In the genomic region with DNA sequence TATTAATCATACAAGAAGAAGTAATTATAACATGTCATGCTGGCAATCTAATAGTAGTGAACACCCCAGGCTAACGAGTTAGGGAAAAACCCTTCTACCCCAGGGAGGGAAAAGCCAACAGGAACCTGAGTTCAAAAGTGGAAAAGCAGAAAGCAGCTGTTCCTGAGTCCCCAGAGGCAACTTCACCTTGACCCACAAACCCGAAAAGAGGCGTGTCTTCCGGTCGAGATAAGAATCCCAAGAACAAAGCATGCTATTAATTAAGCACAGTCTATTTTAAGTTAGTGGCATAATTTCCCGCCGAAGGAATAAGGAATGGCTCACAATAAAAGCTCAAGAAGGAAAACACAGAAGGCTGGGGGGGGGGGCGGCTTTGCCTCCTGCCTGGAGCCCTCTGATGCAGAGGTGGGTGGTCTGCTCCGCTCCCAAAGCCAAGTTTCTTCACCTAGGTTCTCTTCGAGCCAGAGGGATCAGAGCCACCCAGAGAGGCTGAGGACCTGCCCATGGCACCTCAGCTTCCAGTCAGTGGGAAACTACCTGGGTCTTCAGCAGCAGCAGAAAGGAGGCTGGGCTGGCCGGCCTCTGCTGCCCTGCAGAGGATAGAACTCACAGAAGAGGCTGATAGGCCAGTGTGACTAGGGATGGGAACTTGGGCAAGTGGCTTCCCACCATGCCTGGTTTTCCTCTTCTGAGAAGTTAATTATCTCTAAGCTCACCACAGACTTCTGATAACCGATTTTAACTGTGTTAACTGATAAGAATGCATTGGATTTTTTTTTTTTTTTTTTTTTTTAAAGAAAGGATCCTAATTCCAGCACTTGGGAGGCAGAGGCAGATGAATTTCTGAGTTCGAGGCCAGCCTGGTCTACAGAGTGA, we compare ENCODE assay signal across 10 mouse cellular contexts. TPM values are rescaled to one million over a fixed set of nuclear protein-coding genes. Genes with fewer than 3 reads are reported as not detected.
DNase-seq lines count a peak whose midpoint lies in the region; ATAC-seq lines count a peak whose summit lies in the region.
"Had no signal": no experiment of that assay in that cellular context is flagged by ENCODE, and none has a peak within 500 bp of the region (broad histone marks: within the 10 kb centered on the region; RNA-seq: fewer than 3 reads in every experiment).

No protein-coding gene starts in this region.

- H3K4me2 ChIP-seq in kidney, embryonic 16.5 days (replicated peaks; ENCODE audit: low read depth, low read length): 0 out of 2 replicates have a peak overlapping the region, but pooled peaks have one; percentile 1
- no peak overlapping the region; the same call in 1 of the 2 replicates for H3K4me2 ChIP-seq in stomach, embryonic 16.5 days (ENCODE audit: low read depth, low read length)

- no peaks in the 10 kb centered on the region for H3K36me3 ChIP-seq in kidney, embryonic 16.5 days (ENCODE audit: insufficient read depth, low read length)
- no peaks in the 10 kb centered on the region for H3K36me3 ChIP-seq in stomach, embryonic 16.5 days (ENCODE audit: control insufficient read depth, insufficient read depth, low read length)

- H3K27ac ChIP-seq in kidney, embryonic 16.5 days (ENCODE audit: low read length): peak overlapping the region; percentile 79
- peak overlapping the region; percentile 41 for H3K27ac ChIP-seq in stomach, embryonic 16.5 days (ENCODE audit: low read length)

- ATAC-seq in kidney, embryonic 16.5 days (ENCODE audit: low FRiP score, low TSS enrichment): no peak
- no peak for ATAC-seq in stomach, embryonic 16.5 days (ENCODE audit: insufficient read depth, low FRiP score)
- ATAC-seq: Patski had no signal

- 35% methylated on average over 13 of the region's 13 CpGs for WGBS in kidney, embryonic 16.5 days
- WGBS in stomach, embryonic 16.5 days: 47% methylated on average over 13 of the region's 13 CpGs

- peak; percentile 79 for DNase-seq in heart, adult 8-10 months (ENCODE audit: low spot score)
- DNase-seq in heart, postnatal 36 days: no peak
- DNase-seq in thymus, postnatal 14 days: peak; percentile 44
- no peak for DNase-seq in thymus, postnatal 36 days
- DNase-seq in right cerebral cortex, postnatal 10 days (ENCODE audit: low spot score in 2 of 2): no peak
- no peak for DNase-seq in urinary bladder, adult 18-20 months (ENCODE audit: low spot score in 2 of 2)
- DNase-seq: cerebellum, adult 2 months had no signal

- H3K4me1 ChIP-seq in kidney, embryonic 16.5 days (ENCODE audit: insufficient read depth, low read length): peaks cover 29% of the 10 kb centered on the region
- H3K4me1 ChIP-seq in stomach, embryonic 16.5 days (ENCODE audit: control insufficient read depth, insufficient read depth, low read length): peaks cover 15% of the 10 kb centered on the region

- intact Hi-C loops in heart, postnatal 36 days (cut with DNase I): loop anchor here (1.0 kb wide), 1 partner anchor 25 kb away; no protein-coding TSS in a partner anchor

- no peaks in the 10 kb centered on the region for H3K27me3 ChIP-seq in kidney, embryonic 16.5 days (ENCODE audit: insufficient read depth, low read length)
- no peaks in the 10 kb centered on the region for H3K27me3 ChIP-seq in stomach, embryonic 16.5 days (ENCODE audit: control insufficient read depth, insufficient read depth, low read length)
- H3K27me3 ChIP-seq: Patski had no signal

- no peak overlapping the region for H3K4me3 ChIP-seq in kidney, embryonic 16.5 days (ENCODE audit: low read length)
- no peak overlapping the region for H3K4me3 ChIP-seq in stomach, embryonic 16.5 days (replicated peaks; ENCODE audit: low read length)

- H3K9ac ChIP-seq in kidney, embryonic 16.5 days (replicated peaks; ENCODE audit: low read length): peak overlapping the region; percentile 22
- H3K9ac ChIP-seq in stomach, embryonic 16.5 days (ENCODE audit: low read length): peak overlapping the region; percentile 46; the same call in 1 of the 2 replicates

- no peaks in the 10 kb centered on the region for H3K9me3 ChIP-seq in kidney, embryonic 16.5 days (ENCODE audit: low read length)
- H3K9me3 ChIP-seq in stomach, embryonic 16.5 days (replicated peaks; ENCODE audit: control insufficient read depth, low read length): no peaks in the 10 kb centered on the region

RNA-seq across cellular contexts. Expression of a gene that starts 3.3 kb away (rescaled TPM):
- 10 to 100 TPM; 75.2 to 88.5 (median 78.8) TPM for total RNA-seq in heart, adult 8-10 months (2022)
- 10 to 100 TPM; 73.4 to 93.0 TPM for total RNA-seq in heart, postnatal 36 days (2021)
- 85.0 and 86.2 TPM in 2 replicates for polyA plus RNA-seq in kidney, embryonic 16.5 days (2015; fragmentation: Nextera tagmentation; extraction: Ambion mirVana)
- polyA plus RNA-seq in stomach, embryonic 16.5 days (2015; fragmentation: Nextera tagmentation; extraction: Ambion mirVana): 66.2 and 68.8 TPM in 2 replicates

RNA-seq across cellular contexts. Expression of a gene that starts 26.5 kb away (rescaled TPM):
- 10 to 100 TPM; 11.8 to 18.5 (median 14.5) TPM for total RNA-seq in heart, adult 8-10 months (2022)
- 10 to 100 TPM; 17.7 to 21.3 TPM for total RNA-seq in heart, postnatal 36 days (2021)
- 53.5 and 54.8 TPM in 2 replicates for polyA plus RNA-seq in kidney, embryonic 16.5 days (2015; fragmentation: Nextera tagmentation; extraction: Ambion mirVana)
- polyA plus RNA-seq in stomach, embryonic 16.5 days (2015; fragmentation: Nextera tagmentation; extraction: Ambion mirVana): 22.2 and 25.4 TPM in 2 replicates

RNA-seq across cellular contexts. Expression of a gene that starts 32.9 kb away (rescaled TPM):
- total RNA-seq in heart, adult 8-10 months (2022): 1 to 10 TPM; 1.7 to 2.6 (median 1.9) TPM
- 1 to 10 TPM; 1.8 to 3.2 TPM for total RNA-seq in heart, postnatal 36 days (2021)
- polyA plus RNA-seq in kidney, embryonic 16.5 days (2015; fragmentation: Nextera tagmentation; extraction: Ambion mirVana): 1.3 TPM in 2 replicates
- 0.65 and 1.4 TPM in 2 replicates for polyA plus RNA-seq in stomach, embryonic 16.5 days (2015; fragmentation: Nextera tagmentation; extraction: Ambion mirVana)

RNA-seq across cellular contexts. Expression of a gene that starts 42.2 kb away (rescaled TPM):
- 100 to 1,000 TPM; 225 to 279 (median 244) TPM for total RNA-seq in heart, adult 8-10 months (2022)
- total RNA-seq in heart, postnatal 36 days (2021): 100 to 1,000 TPM; 203 to 239 TPM
- polyA plus RNA-seq in kidney, embryonic 16.5 days (2015; fragmentation: Nextera tagmentation; extraction: Ambion mirVana): 98.1 and 106 TPM in 2 replicates
- polyA plus RNA-seq in stomach, embryonic 16.5 days (2015; fragmentation: Nextera tagmentation; extraction: Ambion mirVana): 50.8 and 53.3 TPM in 2 replicates

Comparison
In these comparisons a context has a peak if more than half of its experiments do, and no peak if none do; other contexts are left out.
1. DNase-seq: peak in heart, adult 8-10 months (single experiment) and thymus, postnatal 14 days (single experiment); none in heart, postnatal 36 days (0 of 2), thymus, postnatal 36 days (0 of 2), right cerebral cortex, postnatal 10 days (0 of 2) and urinary bladder, adult 18-20 months (0 of 2).